Mouse (Mus musculus) T-helper 2 cell (primary cell): ENCODE data around the gene Nrap.
"Not testable (repeated sequence)": the region's sequence is repeated elsewhere in the genome, so short reads cannot be mapped to it uniquely, and the experiment has no call there.

Experiments used
- in situ Hi-C: fragments of 300-600 bp; cut with MboI, MseI; formaldehyde crosslinking; loops from one replicate; pipeline ENCODE4 v1.15.1; 2025; ENCODE audit warnings: high pct_unique_total_duplicates

The Nrap gene

DNA sequence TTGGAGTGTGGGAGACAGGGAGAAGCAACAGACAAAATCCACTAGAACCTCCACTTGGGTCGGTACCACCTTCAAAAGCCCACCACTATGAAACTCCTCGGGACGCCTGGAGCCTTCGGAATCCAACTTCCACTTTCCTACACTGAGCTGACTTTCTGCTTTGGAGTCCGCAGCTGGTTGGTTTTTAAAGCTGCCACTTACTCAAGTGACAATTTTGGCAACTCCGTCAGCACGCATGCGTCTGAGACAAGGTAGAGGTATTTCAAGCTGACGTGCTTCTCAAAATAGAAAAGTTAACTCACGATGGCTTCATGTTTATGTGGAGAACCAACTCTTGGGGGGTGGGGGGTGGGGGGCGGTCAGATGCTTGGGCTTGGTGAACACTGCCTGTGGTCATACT, at the start of gene Nrap:
Nrap (minus strand) TSS at position 159 of the 400 bp plus-strand sequence.
- in situ Hi-C loops, result no loop called here

DNA sequence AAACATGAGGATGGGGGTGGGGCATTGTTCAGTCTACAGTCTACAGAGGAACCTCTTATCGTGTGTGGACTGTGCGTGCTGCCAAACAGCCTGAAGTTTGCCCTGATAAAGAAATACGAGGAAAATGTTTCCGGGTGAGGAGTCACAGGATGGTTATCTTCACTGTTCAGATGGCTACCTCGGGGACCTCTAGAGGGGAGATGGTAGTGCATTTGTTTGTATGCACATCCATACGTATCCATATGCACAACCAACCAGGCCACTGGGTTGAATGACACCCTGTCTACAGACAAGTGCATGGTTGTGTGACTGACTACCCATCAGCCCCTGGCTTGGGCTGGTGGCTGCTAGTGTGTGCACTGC, 49.2 kb upstream of the Nrap start:
- in situ Hi-C loops, result no loop called here

DNA sequence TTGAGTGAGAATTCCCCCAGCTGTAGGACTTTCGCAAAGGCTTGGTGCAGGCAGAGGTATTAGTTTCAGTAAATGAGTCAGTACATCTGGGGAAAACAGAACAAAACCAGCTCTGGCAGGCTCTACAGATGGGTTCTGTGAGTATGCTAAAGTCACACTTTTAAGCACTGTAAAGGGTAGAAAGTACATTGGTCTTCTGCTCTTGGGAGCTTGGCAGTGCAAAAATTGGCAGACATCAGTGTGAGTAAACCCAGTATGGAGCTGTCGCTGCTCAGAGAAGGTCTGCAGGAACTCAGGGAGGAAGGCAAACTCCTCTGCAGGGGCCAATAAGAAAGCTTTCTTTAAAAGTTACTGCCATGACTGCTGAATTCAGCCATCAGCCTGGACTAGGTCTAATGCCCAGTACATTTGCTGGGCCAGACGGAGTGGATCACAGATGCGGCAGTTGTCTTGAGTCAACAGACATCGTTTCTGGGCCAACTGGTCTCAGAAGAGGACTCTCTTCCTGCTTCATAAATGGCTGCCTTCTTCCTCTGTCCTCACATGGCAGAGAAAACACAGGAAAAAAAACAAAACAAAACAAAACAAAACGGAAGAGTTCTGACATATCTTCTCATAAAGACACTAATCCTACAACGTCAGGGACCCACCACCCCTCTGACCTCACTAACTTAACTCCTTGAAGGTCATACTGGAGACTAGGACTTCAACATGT, 48.7 kb upstream of the Nrap start:
- in situ Hi-C loops, result no loop called here

DNA sequence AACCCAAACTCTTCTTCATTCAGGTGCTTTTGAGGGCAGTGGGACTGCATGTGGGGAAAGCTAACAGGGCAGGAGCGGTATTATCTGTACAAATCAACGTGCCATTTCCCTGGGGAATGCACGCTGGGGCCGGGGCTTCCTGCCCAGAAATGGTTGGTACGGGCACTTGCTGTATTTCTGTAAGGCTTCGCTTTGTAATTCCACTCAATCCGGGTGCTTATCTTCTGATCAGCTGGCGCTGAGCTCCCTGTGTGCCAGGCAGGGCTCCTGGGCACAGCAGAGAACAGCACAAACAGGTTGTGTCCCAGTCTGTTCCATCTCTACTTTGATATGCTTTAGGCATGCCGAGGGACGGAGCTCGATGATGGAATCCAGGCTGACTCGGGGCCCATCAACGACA, 46.5 kb upstream of the Nrap start:
- in situ Hi-C loops, result no loop called here

DNA sequence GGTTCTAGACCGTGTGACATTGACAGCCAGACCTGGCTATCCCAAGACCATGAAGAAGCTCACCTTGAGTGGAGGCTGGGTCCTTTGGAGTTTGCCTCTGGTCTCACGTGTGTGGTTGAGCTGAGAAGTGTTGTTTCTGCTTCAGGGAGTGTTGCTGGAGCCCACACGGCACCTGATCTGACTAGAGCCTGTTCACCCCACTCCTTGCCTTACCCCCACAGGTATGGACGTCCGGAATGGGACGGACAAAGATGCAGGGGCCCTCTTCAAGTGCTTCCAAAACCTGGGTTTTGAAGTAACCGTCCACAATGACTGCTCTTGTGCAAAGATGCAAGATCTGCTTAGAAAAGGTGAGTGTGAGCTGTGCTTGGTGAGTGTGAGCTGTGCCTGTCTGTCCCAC, 43.7 kb upstream of the Nrap start:
- in situ Hi-C loops, result no loop called here

DNA sequence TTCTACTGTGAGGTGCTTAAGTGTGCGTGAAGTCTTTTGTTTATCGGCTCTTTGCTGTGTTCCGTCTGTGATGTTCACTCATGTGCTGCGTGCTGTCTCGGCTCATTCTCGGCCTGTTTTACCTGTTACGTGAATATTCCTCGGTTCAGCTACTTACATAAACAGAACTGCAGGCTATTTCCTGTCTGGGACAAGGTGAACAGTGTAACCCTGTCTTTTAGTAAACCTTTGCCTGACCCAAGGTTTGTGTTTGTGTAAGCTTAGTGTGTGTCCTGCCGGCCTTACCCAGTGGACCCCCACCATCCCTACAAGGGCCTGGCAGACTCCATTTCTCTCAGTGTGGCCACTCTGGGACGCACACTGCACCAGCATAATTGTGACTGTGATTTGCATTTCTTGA, 42.9 kb upstream of the Nrap start:
- in situ Hi-C loops, result no loop called here

DNA sequence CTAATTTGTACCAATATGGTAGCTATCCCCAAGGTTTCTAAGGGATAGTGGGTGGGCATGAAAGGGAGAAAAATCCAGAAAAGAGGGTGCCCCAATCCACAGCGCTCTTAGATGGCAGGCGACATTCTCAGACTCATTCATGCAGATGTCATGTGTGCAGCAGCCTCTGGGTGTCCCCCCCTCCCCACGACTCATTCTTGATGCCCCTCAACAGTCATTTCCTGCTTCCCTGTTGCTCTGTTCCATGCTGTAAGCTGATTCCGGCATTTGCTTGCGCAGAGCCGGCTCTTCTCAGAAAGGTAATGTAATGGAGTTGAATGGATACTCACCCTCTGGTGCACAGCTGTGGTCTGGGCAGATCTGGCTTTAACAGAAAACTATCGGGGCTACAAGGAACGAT, 40.5 kb upstream of the Nrap start:
- in situ Hi-C loops, result no loop called here

DNA sequence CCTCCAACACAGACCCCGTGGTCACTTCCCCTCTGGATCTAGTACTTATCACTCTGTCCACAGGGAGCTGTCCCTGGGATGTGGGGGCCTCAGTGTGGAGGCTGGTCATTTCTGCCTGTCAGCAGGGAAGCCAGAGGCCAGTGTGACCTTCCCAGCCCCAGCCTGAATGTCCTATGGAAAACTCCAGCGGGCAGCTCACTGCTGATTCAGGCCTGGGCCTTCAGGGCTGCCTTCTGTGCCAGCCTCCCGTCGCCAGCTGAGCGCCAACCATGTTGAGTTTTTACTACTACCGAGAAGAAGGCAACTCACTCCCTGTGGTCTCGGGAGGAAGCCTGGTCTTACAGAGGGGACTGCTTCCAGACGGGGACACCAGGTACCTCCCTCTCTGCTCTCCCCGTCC, 35.7 kb upstream of the Nrap start:
- in situ Hi-C loops, result no loop called here

DNA sequence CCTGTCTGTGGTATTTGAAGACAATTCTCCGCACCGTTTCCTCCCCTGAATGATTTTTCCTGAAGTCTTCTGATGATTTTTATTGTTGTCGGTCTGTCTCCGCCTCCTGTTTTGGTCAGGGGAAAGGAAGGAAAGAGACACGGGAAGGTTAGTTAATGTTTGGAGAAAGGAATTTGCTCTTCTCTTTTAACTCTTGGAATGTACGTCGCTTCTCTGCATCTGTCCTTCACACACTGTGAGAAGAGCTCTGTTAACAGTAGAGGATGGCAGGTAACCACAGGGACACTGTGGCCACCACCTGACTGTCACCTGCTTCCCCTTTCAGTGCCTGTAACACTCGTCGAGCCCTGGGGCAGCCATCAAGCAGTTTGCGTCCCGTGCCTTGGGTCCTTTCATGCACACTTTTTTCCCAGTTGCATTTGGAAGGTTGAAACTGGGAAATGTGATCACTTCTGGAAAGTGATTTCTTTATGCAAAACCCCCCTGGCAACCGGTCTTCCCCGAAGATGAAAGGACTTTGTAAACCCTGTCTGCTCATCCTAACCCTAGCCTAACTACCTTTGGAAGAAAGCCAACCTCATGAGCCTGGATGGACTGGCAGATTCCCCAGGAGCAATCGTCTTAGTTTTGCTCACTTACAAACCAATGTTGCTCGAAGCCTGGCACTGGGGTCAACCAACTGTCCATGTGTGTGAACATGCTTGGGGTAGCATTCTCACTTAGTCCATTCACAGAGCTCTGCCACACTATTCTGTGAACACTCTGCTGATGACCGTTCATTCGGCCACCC, 35.0 kb upstream of the Nrap start:
- in situ Hi-C loops, result no loop called here

DNA sequence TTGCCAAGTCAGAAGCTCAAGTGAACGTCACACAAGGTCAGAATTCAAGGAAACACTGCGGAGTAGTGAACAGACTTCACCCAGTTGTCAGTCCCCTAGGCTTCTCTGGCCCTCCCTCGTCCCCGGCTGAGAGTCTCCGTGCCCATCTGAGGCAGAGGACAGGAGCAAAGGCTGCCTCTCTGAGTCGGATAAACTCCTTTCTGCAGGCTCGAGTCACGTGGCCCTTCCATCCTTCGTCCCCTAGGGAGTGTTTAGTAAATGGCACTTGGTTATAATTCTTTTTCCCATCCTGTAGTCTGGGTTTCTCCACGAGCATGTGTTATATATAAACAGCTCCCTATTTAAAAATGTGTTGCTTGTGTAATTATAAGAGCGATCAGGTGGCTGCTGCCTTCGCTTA, 33.5 kb upstream of the Nrap start:
- in situ Hi-C loops, result no loop called here

DNA sequence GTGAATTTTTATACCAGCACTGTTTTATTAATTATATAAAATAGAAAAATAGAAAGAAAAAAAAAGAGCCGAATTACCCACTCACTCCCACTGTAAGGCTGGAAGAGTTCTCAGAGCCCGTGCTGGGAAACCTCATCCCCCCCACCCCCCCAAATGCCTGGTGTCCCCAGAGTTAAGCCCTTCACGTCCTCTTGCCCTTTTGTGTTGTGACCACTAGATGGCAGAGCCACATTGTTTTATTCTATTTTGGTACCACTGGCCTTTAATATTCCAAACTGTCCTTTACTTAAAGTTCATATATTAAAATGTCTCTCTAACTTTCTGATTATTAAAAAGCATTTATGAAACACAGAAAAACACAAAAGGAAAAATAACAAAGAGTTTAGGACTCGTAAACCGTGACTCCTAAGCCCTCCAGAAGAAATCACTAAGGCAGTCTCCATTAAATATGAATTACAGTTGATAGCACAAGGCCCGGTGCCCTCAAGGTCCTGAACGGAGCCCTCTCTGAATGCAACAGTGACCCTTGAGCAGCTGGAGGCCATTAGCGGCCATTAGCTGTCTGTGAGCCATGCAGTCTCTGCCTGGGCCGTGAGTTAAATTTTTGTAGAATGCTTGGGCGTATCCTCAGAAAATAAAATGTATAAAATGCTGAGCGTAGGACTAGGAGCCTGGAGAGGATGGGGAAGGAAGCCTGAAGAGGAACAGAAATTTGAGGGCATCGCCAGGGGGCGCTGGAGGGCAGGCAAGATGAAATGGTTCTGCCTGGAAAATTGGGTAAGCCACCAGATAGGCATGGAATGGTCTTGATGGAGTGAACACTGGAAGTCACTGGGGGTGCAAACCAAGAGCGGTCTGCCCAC, 32.9 kb upstream of the Nrap start:
- in situ Hi-C loops, result no loop called here

DNA sequence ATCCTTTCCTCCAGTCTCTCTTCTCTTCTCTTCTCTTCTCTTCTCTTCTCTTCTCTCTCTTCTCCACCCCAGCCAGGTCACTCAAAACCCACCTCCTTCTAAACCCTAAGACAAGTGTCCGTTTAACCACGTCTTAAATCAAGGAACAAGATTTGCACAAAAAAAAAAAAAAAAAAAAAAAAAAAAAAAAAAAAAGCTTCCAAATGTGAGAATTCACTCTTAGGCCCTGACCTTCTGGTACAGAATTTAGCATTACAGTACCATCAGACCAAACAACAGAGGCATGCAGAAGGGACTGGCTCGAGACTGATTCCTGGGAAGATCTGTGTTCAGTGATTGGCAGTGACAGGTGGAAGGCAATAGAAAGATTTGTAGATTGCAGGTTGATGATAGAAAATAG, 30.5 kb upstream of the Nrap start:
- in situ Hi-C loops, result no loop called here

DNA sequence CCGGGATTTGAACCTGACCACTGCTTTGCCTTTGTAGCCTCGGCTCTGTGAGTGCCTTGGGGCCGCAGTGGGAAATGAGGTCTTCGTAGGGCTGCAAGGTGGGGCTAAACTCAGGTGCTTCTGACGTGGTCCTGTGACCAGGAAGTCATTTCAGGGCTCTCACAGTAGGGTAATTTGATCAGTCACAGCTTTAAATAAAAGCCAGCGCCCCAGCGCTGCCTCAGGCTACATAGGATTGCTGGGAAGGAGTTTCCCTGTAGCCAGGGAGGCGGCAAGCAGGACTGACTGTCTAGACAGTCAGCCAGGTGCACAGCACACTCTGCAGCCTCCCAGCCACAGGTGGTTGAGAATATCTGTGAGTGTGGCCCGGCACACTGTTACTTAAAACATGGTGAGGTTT, 29.6 kb upstream of the Nrap start:
- in situ Hi-C loops, result no loop called here

DNA sequence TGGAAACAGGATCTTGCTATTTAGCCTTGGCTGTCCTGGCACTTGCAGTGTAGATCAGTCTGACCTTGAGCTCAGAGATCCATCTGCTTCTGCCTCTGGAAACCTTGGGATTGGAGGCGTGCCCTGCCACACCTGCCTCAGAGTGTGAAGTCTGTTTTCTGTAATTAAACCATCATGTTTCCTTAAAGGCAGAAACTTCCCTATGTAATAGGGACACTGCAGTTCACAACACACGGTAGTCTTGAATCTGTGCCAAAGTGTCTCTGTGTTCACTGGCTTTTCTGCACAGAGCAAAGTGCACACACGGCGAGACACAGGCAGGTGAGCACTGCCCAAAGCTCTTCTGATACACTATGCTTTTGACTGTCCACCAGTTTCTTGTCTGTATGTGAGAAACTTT, 28.6 kb upstream of the Nrap start:
- in situ Hi-C loops, result no loop called here

DNA sequence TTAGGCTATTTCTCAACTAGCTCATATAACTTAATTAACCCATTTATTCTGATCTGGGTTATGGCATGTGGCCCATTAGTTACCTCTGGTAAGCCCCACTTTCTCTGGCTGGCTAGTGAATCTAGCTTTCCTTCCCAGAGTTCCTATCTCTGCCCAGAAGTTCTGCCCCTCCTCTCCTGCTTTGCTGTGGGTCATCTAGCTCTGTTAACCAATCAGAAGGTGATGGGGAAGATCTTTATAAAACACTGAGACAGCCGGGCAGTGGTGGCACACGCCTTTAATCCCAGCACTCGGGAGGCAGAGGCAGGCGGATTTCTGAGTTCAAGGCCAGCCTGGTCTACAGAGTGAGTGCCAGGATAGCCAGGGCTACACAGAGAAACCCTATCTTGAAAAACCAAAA, 20.0 kb upstream of the Nrap start:
- in situ Hi-C loops, result not testable (repeated sequence)

DNA sequence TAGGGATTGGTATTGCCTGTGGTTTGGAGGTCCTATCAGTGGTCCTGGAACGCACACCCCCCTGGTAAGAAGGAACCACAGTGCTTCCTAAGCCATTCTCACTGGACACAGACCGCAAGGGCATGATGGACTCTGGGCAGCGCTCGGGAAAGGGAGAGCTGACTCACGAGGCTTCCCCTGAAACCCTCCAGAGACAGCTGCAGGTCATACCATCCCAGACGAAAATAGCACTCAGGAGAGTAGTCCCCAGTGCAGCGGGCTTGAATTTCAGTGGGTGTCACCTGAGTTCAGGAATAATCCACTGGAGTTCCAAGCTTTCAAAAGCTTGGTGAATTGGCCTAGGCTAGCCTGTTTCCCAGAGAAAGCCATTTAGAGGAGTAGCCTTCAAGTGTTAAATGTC, 16.7 kb upstream of the Nrap start:
- in situ Hi-C loops, result no loop called here

DNA sequence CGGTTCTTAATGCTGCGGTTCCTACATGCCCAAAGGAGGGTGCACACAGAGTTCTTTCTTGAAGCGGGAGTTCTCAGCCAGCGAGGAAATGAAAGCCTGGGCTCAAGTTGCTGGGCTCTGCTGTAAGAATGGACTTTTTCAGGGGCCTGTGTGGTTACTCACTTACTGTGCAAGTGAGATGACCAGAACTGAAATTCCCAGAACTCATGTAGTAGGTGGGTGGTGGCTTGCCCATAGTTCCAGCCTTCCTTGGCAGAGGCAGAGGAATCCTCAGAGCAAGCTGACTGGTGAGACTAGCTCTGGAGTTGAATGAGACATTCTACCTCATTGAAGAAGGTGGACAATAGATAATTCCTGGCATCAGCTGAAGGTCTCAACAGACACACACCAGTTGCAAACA, 16.0 kb upstream of the Nrap start:
- in situ Hi-C loops, result no loop called here

DNA sequence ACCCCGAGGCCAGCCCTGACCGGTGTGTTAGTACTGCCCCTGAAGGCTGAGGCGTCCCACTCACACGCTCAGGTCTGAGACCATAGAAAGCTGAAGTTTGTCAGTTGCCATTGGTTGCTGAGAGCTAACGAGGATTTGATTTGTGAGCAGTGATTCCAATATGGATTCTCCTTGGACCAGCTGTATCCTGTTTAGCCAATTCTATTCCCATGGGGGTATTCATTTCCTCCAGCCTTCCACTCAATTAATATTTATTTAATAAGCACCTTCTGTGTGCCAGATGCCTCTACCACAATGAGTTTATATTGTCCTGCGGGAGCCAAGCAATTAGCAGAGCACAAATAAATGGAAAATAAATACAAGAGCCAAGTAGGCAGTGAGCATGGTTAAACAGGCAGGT, 12.0 kb upstream of the Nrap start:
- in situ Hi-C loops, result no loop called here

DNA sequence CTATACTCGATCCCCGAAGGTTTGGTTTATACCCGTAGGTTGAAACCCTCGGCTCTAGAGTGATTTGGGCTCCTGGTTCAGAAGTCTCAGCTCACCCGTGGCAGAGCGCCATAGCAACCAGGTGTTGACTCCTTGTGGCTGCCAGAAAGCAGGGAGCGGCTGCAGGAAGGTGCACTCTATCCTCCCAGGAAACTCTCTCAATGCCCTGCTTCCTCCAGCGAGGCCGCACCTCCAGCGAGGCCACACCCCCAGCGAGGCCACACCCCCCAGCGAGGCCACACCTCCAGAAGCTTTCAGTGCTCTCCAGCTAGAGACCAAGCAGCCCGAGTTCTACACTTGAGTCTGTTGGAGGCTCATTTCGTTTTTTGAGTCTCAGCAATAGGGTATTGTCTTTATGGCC, 10.4 kb upstream of the Nrap start:
- in situ Hi-C loops, result no loop called here

DNA sequence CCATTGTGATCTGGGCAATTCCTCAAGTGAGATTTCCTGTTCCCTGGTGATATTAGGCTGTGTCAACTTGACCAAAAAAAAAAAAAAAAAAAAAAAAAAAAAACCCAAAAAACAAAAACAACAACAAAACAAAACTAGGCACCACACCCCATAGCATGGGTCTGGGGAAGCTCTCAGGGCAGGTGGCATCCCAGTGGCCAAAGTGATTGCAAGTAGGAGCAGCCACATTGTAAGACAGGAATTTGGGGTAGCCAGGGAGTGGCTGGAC, 8.6 kb upstream of the Nrap start:
- in situ Hi-C loops, result no loop called here

DNA sequence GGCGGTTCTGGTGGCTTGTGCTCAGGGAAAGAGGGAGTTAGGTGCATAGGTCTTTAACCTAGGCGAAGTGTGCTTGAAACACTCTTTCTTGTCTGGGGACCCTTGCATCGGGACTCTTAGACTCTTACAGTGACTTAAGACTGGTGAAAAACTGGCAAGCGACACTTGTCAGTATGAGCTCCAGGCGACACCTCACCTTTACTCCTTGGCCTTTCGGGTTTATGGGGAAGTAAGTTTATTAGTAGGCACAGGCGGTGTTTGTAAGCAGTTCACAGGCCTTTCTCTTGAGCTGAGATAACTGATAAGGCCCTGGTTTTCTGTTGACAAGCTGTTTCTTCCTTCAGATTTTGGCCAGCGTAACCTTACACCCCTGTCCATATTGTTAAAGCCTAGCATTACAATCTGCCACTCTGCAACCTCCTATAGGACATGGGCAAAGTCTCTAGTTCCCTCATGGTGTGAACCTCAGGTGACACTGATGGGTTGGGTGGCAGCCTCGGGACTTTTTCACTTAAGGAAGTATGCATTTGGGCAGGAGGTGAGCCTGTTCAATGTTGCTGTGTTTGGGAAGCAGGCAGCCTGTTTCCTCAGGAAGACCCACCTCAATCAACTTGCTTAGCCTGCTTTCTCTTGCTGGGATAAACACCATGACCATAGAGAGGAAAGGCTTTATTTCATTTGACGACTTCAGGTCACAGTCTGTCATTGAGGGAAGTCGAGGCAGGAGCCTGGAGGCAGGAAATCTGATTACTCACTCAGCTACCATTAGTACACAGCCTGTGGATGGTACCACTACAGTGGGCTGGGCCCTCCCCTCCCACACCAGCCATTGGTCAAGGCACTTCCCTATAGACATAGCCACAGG, 8.1 kb upstream of the Nrap start:
- in situ Hi-C loops, result no loop called here
